Mouse (Mus musculus) hindbrain, embryonic 10.5 days (tissue): Measurements from ENCODE around the gene Pmepa1. TPM values are rescaled to one million over a fixed set of nuclear protein-coding genes. Genes with fewer than 3 reads are reported as not detected.

Experiments used
- DNase-seq: peaks from one replicate; pipeline ENCODE4 v3.0.0-alpha.2; 2017; ENCODE audit warnings: low spot score
- H3K27ac ChIP-seq: fragments of 300-500 bp; sonication (generic); 2 replicates; pipeline ENCODE4 v1.5.1; 2016; ENCODE audit warnings: mild to moderate bottlenecking, moderate library complexity
- H3K27me3 ChIP-seq: fragments of 300-500 bp; sonication (generic); 2 replicates; pipeline ENCODE4 v1.6.1; 2016; ENCODE audit warnings: mild to moderate bottlenecking; ENCODE audit not compliant: poor library complexity, insufficient read depth, severe bottlenecking
- H3K36me3 ChIP-seq: fragments of 300-500 bp; sonication (generic); 2 replicates; pipeline ENCODE4 v1.6.1; 2016; ENCODE audit warnings: mild to moderate bottlenecking, moderate library complexity
- H3K4me1 ChIP-seq: fragments of 300-500 bp; sonication (generic); replicated peaks from 2 replicates; pipeline ENCODE4 v1.6.1; 2016; ENCODE audit warnings: mild to moderate bottlenecking
- H3K4me3 ChIP-seq: fragments of 300-500 bp; sonication (generic); 2 replicates; pipeline ENCODE4 v1.5.1; 2016; ENCODE audit warnings: mild to moderate bottlenecking, moderate library complexity
- H3K9me3 ChIP-seq: fragments of 300-500 bp; sonication (generic); 2 replicates; pipeline ENCODE4 v1.6.1; 2016; ENCODE audit warnings: mild to moderate bottlenecking, moderate library complexity
- WGBS: fragments of 180-500 bp; shearing (Covaris S2); methylation state at CpG from one replicate; pipeline ENCODE4 v1.1.7; 2016; 5-methylcytosine and 5-hydroxymethylcytosine counted together
- polyA plus RNA-seq: library from polyadenylated mRNA; unstranded; fragments of >200 nt; fragmentation: Nextera tagmentation; extraction: Ambion mirVana; gene quantifications from 2 replicates; pipeline ENCODE4 v1.2.1, GENCODE M21; 2016

Gene Pmepa1
- polyA plus RNA-seq, 1 experiment from 2014 or later = 2.9 TPM

GRCm38 (mm10) chr2:173247197-173247596 is 29.1 kb downstream of the Pmepa1 start:
- no peaks in the 10 kb centered on the region for H3K36me3 ChIP-seq
- H3K4me3 ChIP-seq = no peak overlapping the region
- peaks cover 55% of the 10 kb centered on the region for H3K27me3 ChIP-seq
- H3K9me3 ChIP-seq = no peaks in the 10 kb centered on the region
- peak overlapping the region; percentile 36; the same call in 1 of the 2 replicates for H3K27ac ChIP-seq
- H3K4me1 ChIP-seq = peaks cover 87% of the 10 kb centered on the region
- WGBS = 23% methylated on average over 2 of the region's 2 CpGs
- no peak for DNase-seq

GRCm38 (mm10) chr2:173246688-173247087 is 29.6 kb downstream of the Pmepa1 start:
- peak overlapping the region; percentile 36; the same call in 1 of the 2 replicates for H3K27ac ChIP-seq
- no peak overlapping the region for H3K4me3 ChIP-seq
- H3K4me1 ChIP-seq = peaks cover 87% of the 10 kb centered on the region
- H3K36me3 ChIP-seq = no peaks in the 10 kb centered on the region
- H3K27me3 ChIP-seq = peaks cover 60% of the 10 kb centered on the region
- 63% methylated on average over 8 of the region's 8 CpGs for WGBS
- no peak for DNase-seq
- H3K9me3 ChIP-seq = no peaks in the 10 kb centered on the region

DNA sequence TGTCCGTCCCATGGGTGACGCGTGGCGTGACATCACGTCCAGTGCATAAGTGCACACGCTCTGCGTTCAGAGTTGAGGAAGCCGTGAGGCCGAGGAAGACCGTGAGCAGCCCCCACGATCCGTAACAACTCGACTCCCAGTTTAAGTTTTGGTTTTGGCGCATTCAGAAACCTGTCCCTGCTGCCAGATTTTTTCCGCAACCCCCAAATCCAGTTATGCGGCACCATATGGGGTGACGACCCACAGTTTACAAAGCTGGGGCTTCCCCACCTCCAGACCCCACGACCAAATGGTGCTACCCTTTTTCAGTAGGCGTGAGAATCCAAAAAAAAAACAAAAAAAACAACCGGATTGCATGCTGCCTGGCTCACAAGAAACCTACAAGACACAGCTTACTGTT is 31.1 kb downstream of the Pmepa1 start:
- Histone ChIP-seq H3K36me3 (no peaks in the 10 kb centered on the region), H3K9me3 (no peaks in the 10 kb centered on the region), H3K4me3 (no peak overlapping the region), H3K27me3 (peaks cover 73% of the 10 kb centered on the region), H3K4me1 (peaks cover 87% of the 10 kb centered on the region), H3K27ac (no peak overlapping the region)
- no peak for DNase-seq
- 85% methylated on average over 20 of the region's 20 CpGs for WGBS

GRCm38 (mm10) chr2:173244108-173244507 is 32.2 kb downstream of the Pmepa1 start:
- H3K27ac ChIP-seq = no peak overlapping the region
- H3K36me3 ChIP-seq = no peaks in the 10 kb centered on the region
- H3K27me3 ChIP-seq = peaks cover 78% of the 10 kb centered on the region
- WGBS = 74% methylated on average over 3 of the region's 3 CpGs
- peaks cover 87% of the 10 kb centered on the region for H3K4me1 ChIP-seq
- no peak for DNase-seq
- H3K4me3 ChIP-seq = no peak overlapping the region
- H3K9me3 ChIP-seq = no peaks in the 10 kb centered on the region

- no peak for DNase-seq
- peak overlapping the region; percentile 75; the same call in 1 of the 2 replicates for H3K27ac ChIP-seq
- no peaks in the 10 kb centered on the region for H3K9me3 ChIP-seq
- H3K36me3 ChIP-seq = no peaks in the 10 kb centered on the region
- H3K4me3 ChIP-seq = no peak overlapping the region
- WGBS = 79% methylated on average over 9 of the region's 9 CpGs
- H3K27me3 ChIP-seq = peaks cover 74% of the 10 kb centered on the region
- peaks cover 87% of the 10 kb centered on the region for H3K4me1 ChIP-seq
Observed at GRCm38 (mm10) chr2:173243616-173244015, 32.7 kb downstream of the Pmepa1 start.

GRCm38 (mm10) chr2:173242874-173243273 is 33.5 kb downstream of the Pmepa1 start:
- Histone ChIP-seq H3K4me1 (peaks cover 88% of the 10 kb centered on the region), H3K9me3 (no peaks in the 10 kb centered on the region), H3K27ac (peak overlapping the region; percentile 75), H3K36me3 (no peaks in the 10 kb centered on the region), H3K27me3 (peaks cover 77% of the 10 kb centered on the region), H3K4me3 (peak overlapping the region; percentile 5; the same call in 1 of the 2 replicates)
- peak; percentile 83 for DNase-seq
- WGBS = 10% methylated on average over 12 of the region's 12 CpGs

- no peaks in the 10 kb centered on the region for H3K36me3 ChIP-seq
- 0 out of 2 replicates have a peak overlapping the region, but pooled peaks have one; percentile 23 for H3K27ac ChIP-seq
- H3K4me3 ChIP-seq = no peak overlapping the region
- no peak for DNase-seq
- peaks cover 65% of the 10 kb centered on the region for H3K27me3 ChIP-seq
- H3K4me1 ChIP-seq = peaks cover 88% of the 10 kb centered on the region
- H3K9me3 ChIP-seq = no peaks in the 10 kb centered on the region
- 48% methylated on average over 9 of the region's 9 CpGs for WGBS
Observed at GRCm38 (mm10) chr2:173240738-173241137, 35.6 kb downstream of the Pmepa1 start.

DNA sequence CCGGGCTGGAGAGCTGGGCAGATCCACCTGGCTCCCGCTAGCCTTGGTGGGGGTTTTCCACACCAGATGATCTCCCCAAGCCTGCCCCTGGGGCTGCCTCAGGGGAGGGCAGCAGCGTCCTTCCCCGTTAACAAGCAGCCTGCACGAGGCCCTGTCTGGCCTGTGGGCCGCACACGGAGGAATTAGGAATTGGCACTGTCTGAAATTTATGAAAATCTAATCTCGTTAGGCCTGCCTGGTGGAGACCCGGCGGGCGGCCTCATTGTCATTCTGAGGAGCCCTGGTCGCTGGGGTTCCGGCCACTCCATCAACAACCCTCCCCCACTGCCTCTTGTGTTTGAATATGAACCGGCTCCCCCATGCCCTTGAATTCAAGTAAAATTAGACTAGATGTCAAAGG is 37.8 kb downstream of the Pmepa1 start:
- H3K27ac ChIP-seq = peak overlapping the region; percentile 81
- peaks cover 50% of the 10 kb centered on the region for H3K27me3 ChIP-seq
- peaks cover 93% of the 10 kb centered on the region for H3K4me1 ChIP-seq
- DNase-seq = peak; percentile 49
- WGBS = 8% methylated on average over 14 of the region's 14 CpGs
- H3K9me3 ChIP-seq = no peaks in the 10 kb centered on the region
- peak overlapping the region; percentile 27 for H3K4me3 ChIP-seq
- peaks cover 2% of the 10 kb centered on the region; the same call in 1 of the 2 replicates for H3K36me3 ChIP-seq

DNA sequence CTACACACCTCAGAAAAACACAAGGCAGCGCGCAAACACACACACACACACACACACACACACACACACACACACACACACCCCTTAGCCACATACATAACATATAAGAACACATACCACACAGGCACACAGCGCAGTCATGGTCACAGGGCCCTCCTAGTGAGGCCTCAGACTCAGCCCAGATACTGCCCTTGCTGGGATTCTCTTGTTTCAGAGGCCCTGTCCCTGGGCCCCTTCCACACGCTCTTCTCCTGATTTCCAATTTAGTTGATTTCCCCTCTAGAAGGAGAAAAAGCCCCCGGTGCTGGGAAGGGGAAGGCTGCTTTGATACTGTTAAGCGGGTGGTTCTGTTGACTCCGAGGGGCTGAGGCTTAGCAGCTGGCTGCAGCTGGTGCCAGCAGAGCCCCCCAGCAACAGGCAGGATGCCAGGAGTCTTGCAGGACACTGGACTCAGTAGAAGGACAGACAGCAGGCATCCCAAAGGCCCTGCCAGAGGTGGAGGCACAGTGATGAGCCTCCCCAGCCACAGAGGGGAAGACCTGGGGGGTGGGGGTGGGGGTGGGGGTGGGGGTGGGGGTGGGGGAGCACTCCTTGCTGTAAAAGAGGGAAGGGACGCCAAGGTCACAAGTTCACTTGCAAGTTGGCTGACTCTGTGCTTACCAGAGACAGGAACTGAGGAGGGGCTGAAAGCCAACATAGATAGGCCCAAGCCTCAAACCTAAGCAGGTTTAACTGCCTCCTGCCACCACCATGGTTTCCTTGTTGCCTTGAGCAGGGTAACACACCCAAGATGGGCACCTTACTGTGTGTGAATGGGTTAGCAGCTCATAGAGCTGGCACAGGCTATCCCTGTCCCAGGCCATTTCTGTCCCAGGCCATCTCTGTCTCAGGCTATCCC is 40.6 kb downstream of the Pmepa1 start:
- Histone ChIP-seq H3K4me1 (peaks cover 68% of the 10 kb centered on the region), H3K27ac (peak overlapping the region; percentile 81), H3K9me3 (no peaks in the 10 kb centered on the region), H3K27me3 (peaks cover 30% of the 10 kb centered on the region), H3K4me3 (no peak overlapping the region), H3K36me3 (peaks cover 31% of the 10 kb centered on the region)
- no peak for DNase-seq
- WGBS = 66% methylated on average over 8 of the region's 8 CpGs

DNA sequence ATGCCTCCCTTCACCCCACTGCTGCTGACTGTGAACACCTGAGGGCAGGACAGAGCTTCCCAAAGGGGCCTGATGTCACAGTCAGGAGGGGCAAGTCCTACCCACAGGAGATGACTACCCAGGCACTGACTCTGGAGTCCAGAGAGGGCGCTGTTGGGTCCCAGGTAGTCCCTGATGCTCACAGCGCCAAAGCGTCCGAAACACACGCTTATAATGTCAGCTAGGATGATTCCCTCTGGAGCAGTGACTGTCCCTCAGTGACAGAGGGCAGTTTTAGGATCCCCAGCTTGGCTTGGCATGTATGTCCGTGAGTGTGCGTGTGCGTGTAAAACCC is 43.6 kb downstream of the Pmepa1 start:
- WGBS = 74% methylated on average over 8 of the region's 8 CpGs
- DNase-seq = no peak
- H3K9me3 ChIP-seq = no peaks in the 10 kb centered on the region
- H3K27ac ChIP-seq = no peak overlapping the region
- H3K36me3 ChIP-seq = peaks cover 46% of the 10 kb centered on the region
- H3K4me3 ChIP-seq = no peak overlapping the region
- peaks cover 50% of the 10 kb centered on the region for H3K4me1 ChIP-seq
- peaks cover 16% of the 10 kb centered on the region for H3K27me3 ChIP-seq

DNA sequence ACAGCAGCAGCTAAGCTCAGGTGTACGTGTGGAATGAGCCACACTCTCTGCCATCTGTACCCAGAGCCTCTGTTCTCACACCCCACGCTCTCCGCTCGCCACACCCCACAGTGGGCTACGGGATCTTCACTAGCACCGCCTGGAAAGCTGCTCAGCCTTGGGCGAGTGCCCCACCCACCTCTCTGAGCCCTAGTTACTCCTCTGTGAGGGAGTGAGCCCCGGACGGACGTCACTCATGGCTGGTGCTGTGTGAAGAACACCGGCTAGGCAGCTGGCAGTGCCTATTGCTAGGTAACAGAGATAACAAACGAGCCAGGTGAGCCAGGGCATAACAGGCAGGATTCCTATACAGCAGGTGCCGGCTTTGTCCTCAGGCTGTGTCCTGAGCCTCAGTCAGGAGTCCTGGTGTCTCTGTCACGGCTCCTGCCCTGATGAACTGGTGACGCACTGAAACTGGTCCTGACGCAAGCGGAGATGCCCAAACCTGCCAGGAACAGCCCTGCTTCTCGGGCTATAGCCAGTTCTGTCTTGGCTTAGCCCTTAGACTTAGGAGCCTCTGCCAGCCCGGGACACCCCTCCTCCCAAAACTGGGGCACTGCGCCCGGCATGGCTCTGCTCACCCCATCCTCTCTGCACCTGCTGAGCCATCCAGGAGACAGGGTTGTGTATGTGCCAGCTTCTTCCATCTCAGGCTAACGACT is 44.1 kb downstream of the Pmepa1 start:
- peaks cover 46% of the 10 kb centered on the region for H3K4me1 ChIP-seq
- no peak overlapping the region for H3K4me3 ChIP-seq
- H3K9me3 ChIP-seq = no peaks in the 10 kb centered on the region
- no peak for DNase-seq
- H3K27me3 ChIP-seq = peaks cover 13% of the 10 kb centered on the region
- peaks cover 50% of the 10 kb centered on the region for H3K36me3 ChIP-seq
- no peak overlapping the region for H3K27ac ChIP-seq
- 81% methylated on average over 22 of the region's 22 CpGs for WGBS

GRCm38 (mm10) chr2:173229578-173230224 is 46.6 kb downstream of the Pmepa1 start:
- Histone ChIP-seq H3K36me3 (peaks cover 61% of the 10 kb centered on the region), H3K9me3 (no peaks in the 10 kb centered on the region), H3K4me3 (peak overlapping the region; percentile 33), H3K4me1 (peaks cover 31% of the 10 kb centered on the region), H3K27ac (peak overlapping the region; percentile 62; the same call in 1 of the 2 replicates), H3K27me3 (peaks cover 10% of the 10 kb centered on the region; the same call in 1 of the 2 replicates)
- 5% methylated on average over 10 of the region's 10 CpGs for WGBS
- peak; percentile 93 for DNase-seq
